Mouse (Mus musculus): Measurements from ENCODE around the gene Tapt1. TPM values are rescaled to one million over a fixed set of nuclear protein-coding genes. Genes with fewer than 3 reads are reported as not detected.

The Tapt1 gene
- polyA plus RNA-seq, 1 experiment = 4.2 TPM

GRCm38 (mm10) chr5:44253449-44253848 is 27.0 kb upstream of the Tapt1 start:
- TF ChIP-seq FLI1 (IDR thresholded peaks at IDR 0.05; ENCODE audit: low read length) (no peak), GATA1 (IDR thresholded peaks at IDR 0.05; ENCODE audit: borderline replicate concordance, low read length) (no peak)
- no peaks in the 10 kb centered on the region for H3K4me1 ChIP-seq
- no peaks in the 10 kb centered on the region for H3K36me3 ChIP-seq (replicated peaks; ENCODE audit: low read length)
- no peak overlapping the region for H3K4me3 ChIP-seq (replicated peaks)
- no peaks in the 10 kb centered on the region for H3K27me3 ChIP-seq (replicated peaks)
- peaks cover 10% of the 10 kb centered on the region for H3K9me3 ChIP-seq

DNA sequence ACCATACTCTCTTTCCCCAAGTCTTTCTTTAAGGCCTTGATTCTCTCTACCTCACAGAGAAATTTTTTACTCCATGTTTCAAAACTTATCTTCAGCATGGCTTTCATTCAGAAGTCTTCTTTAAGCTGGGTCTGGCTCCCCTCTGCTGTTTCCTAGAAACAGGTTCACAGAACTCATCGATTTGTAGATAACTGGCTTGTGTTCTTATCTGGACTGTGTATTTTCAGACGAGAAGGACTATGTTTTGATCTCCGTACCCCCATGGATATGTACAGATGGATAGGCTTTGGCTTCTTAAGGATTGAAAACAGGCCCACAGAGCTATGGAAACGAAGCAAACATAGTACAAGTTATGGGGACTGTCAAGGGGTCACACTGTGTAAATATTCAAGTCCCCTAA is 26.0 kb upstream of the Tapt1 start:
- TF ChIP-seq FLI1 (IDR thresholded peaks at IDR 0.05; ENCODE audit: low read length) = no peak
- no peak for TF ChIP-seq GATA1 (IDR thresholded peaks at IDR 0.05; ENCODE audit: borderline replicate concordance, low read length)
- no peaks in the 10 kb centered on the region for H3K4me1 ChIP-seq
- H3K9me3 ChIP-seq = peaks cover 13% of the 10 kb centered on the region
- H3K27me3 ChIP-seq (replicated peaks) = peaks cover 3% of the 10 kb centered on the region
- no peaks in the 10 kb centered on the region for H3K36me3 ChIP-seq (replicated peaks; ENCODE audit: low read length)
- H3K4me3 ChIP-seq (replicated peaks) = no peak overlapping the region

GRCm38 (mm10) chr5:44250211-44250955 is 24.0 kb upstream of the Tapt1 start:
- Histone ChIP-seq H3K36me3 (replicated peaks; ENCODE audit: low read length) (no peaks in the 10 kb centered on the region), H3K4me3 (replicated peaks) (no peak overlapping the region), H3K27me3 (replicated peaks) (peaks cover 15% of the 10 kb centered on the region), H3K4me1 (0 out of 2 replicates have a peak, but pooled peaks cover 3% of the 10 kb centered on the region), H3K9me3 (peaks cover 13% of the 10 kb centered on the region)
- no peak for TF ChIP-seq FLI1 (IDR thresholded peaks at IDR 0.05; ENCODE audit: low read length)
- no peak for TF ChIP-seq GATA1 (IDR thresholded peaks at IDR 0.05; ENCODE audit: borderline replicate concordance, low read length)

DNA sequence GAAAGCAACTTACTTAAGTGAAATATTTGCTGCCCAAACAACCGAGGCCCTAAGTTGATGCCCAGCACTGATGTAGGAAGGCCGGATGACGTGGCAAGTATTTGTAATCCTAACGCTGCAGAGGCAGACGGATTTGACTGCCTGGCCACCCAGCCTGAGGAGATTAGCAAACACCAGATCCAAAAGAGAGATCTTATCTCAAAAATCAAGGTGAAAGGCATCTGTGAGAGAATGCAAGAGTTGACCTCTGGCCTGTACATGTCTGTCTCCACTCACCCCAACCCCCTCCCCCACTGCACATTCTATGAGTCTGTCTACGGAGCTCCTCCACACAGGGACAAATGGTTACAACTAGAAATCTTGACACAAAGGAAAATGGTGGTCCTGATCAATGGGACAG is 22.9 kb upstream of the Tapt1 start:
- Histone ChIP-seq H3K4me3 (replicated peaks) (no peak overlapping the region), H3K4me1 (0 out of 2 replicates have a peak, but pooled peaks cover 3% of the 10 kb centered on the region), H3K36me3 (replicated peaks; ENCODE audit: low read length) (no peaks in the 10 kb centered on the region), H3K27me3 (replicated peaks) (peaks cover 20% of the 10 kb centered on the region), H3K9me3 (peaks cover 13% of the 10 kb centered on the region)
- no peak for TF ChIP-seq FLI1 (IDR thresholded peaks at IDR 0.05; ENCODE audit: low read length)
- no peak for TF ChIP-seq GATA1 (IDR thresholded peaks at IDR 0.05; ENCODE audit: borderline replicate concordance, low read length)

- Histone ChIP-seq H3K27me3 (replicated peaks) (peaks cover 30% of the 10 kb centered on the region), H3K4me1 (0 out of 2 replicates have a peak, but pooled peaks cover 3% of the 10 kb centered on the region), H3K36me3 (replicated peaks; ENCODE audit: low read length) (no peaks in the 10 kb centered on the region), H3K9me3 (peaks cover 13% of the 10 kb centered on the region), H3K4me3 (replicated peaks) (no peak overlapping the region)
- TF ChIP-seq FLI1 (IDR thresholded peaks at IDR 0.05; ENCODE audit: low read length) (no peak), GATA1 (IDR thresholded peaks at IDR 0.05; ENCODE audit: borderline replicate concordance, low read length) (no peak)
Observed at GRCm38 (mm10) chr5:44246493-44247217, 20.2 kb upstream of the Tapt1 start.

DNA sequence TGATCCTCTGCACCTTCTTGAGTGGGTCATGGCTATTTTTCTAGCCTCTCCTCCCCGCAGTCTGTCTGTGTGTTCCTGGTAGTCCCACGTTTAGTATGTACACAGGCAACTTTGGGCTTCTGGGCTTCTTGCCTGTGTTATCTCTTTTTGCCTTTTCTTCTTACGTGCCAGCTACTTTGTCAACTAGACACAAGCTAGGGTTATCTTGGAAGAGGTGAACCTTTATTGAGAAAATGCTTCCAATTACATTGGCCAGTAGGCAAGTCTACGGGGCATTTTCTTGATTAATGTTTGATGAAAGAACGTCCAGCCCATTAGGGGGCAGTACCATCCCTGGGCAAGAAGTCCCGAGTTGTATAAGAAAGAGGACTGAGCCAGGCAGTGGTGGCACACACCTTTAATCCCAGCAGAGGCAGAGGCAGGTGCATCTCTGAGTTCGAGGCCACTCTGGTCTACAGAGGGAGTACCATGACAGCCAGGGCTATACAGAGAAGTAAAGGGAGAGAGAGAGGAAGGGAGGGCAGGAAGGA is 18.5 kb upstream of the Tapt1 start:
- H3K27me3 ChIP-seq (replicated peaks) = peaks cover 42% of the 10 kb centered on the region
- no peaks in the 10 kb centered on the region for H3K36me3 ChIP-seq (replicated peaks; ENCODE audit: low read length)
- H3K4me1 ChIP-seq = 0 out of 2 replicates have a peak, but pooled peaks cover 3% of the 10 kb centered on the region
- no peak overlapping the region for H3K4me3 ChIP-seq (replicated peaks)
- TF ChIP-seq GATA1 (IDR thresholded peaks at IDR 0.05; ENCODE audit: borderline replicate concordance, low read length) (no peak), FLI1 (IDR thresholded peaks at IDR 0.05; ENCODE audit: low read length) (no peak)
- 0 out of 2 replicates have a peak, but pooled peaks cover 2% of the 10 kb centered on the region for H3K9me3 ChIP-seq

DNA sequence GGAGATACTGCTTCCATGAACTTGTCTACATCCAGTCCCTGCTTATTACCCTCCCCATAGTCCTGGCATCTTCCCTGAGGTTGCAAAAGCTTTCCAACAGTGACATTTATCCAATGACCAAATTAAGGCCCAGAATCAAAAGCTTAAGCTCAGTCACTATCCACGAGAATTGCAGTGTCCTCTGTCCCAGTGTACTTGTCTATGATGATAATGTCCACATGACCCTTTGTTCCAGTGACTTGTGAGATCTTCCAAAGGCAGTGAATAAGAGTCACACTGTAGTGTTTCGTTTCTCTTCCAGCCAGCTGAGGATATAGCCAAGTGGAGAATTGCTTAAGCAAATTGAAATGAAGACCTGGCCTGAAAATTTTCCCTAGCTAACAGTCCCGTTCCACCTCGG is 16.4 kb upstream of the Tapt1 start:
- no peaks in the 10 kb centered on the region for H3K36me3 ChIP-seq (replicated peaks; ENCODE audit: low read length)
- H3K4me1 ChIP-seq = peaks cover 23% of the 10 kb centered on the region
- peaks cover 54% of the 10 kb centered on the region for H3K27me3 ChIP-seq (replicated peaks)
- TF ChIP-seq GATA1 (IDR thresholded peaks at IDR 0.05; ENCODE audit: borderline replicate concordance, low read length) (no peak), FLI1 (IDR thresholded peaks at IDR 0.05; ENCODE audit: low read length) (no peak)
- H3K9me3 ChIP-seq = 0 out of 2 replicates have a peak, but pooled peaks cover 2% of the 10 kb centered on the region
- H3K4me3 ChIP-seq (replicated peaks) = no peak overlapping the region

- Histone ChIP-seq H3K36me3 (replicated peaks; ENCODE audit: low read length) (no peaks in the 10 kb centered on the region), H3K9me3 (no peaks in the 10 kb centered on the region), H3K4me1 (peaks cover 25% of the 10 kb centered on the region), H3K27me3 (replicated peaks) (peaks cover 49% of the 10 kb centered on the region), H3K4me3 (replicated peaks) (no peak overlapping the region)
- TF ChIP-seq GATA1 (IDR thresholded peaks at IDR 0.05; ENCODE audit: borderline replicate concordance, low read length) (no peak), FLI1 (IDR thresholded peaks at IDR 0.05; ENCODE audit: low read length) (no peak)
Observed at GRCm38 (mm10) chr5:44241726-44242125, 15.3 kb upstream of the Tapt1 start.

- peaks cover 9% of the 10 kb centered on the region; the same call in 1 of the 2 replicates for H3K9me3 ChIP-seq
- no peak for TF ChIP-seq FLI1 (IDR thresholded peaks at IDR 0.05; ENCODE audit: low read length)
- no peak for TF ChIP-seq GATA1 (IDR thresholded peaks at IDR 0.05; ENCODE audit: borderline replicate concordance, low read length)
- peak overlapping the region; percentile 81 for H3K4me3 ChIP-seq (replicated peaks)
- H3K27me3 ChIP-seq (replicated peaks) = peaks cover 35% of the 10 kb centered on the region
- H3K36me3 ChIP-seq (replicated peaks; ENCODE audit: low read length) = peaks cover 2% of the 10 kb centered on the region
- peaks cover 21% of the 10 kb centered on the region for H3K4me1 ChIP-seq
Observed at GRCm38 (mm10) chr5:44239187-44240136, 13.0 kb upstream of the Tapt1 start.
